Mouse (Mus musculus) liver (tissue): ENCODE results near the gene Lrrc9.

ENCODE experiments used
- DNase-seq: peaks from one replicate; pipeline ENCODE4 v3.0.0-alpha.2; 2020; ENCODE audit warnings: mixed read lengths

Lrrc9 gene

GRCm38 (mm10) chr12:72441839-72442576 lies at the start of gene Lrrc9:
TSS of gene Lrrc9 (plus strand) at chr12:72441866.
- peak; percentile 71 for DNase-seq

GRCm38 (mm10) chr12:72393046-72393805 lies 48.4 kb upstream of the Lrrc9 start:
- DNase-seq: no peak

- DNase-seq: no peak
Observed at GRCm38 (mm10) chr12:72405031-72405430, 36.6 kb upstream of the Lrrc9 start.

GRCm38 (mm10) chr12:72407146-72407545 lies 34.5 kb upstream of the Lrrc9 start:
- no peak for DNase-seq

GRCm38 (mm10) chr12:72407721-72408110 lies 34.0 kb upstream of the Lrrc9 start:
- no peak for DNase-seq

GRCm38 (mm10) chr12:72408111-72408891 lies 33.4 kb upstream of the Lrrc9 start:
- DNase-seq: peak; percentile 32

GRCm38 (mm10) chr12:72408954-72409353 lies 32.7 kb upstream of the Lrrc9 start, which contains the start of gene Rtn1:
TSS of gene Rtn1 (minus strand) at chr12:72409054.
- DNase-seq: no peak

GRCm38 (mm10) chr12:72417762-72418161 lies 23.9 kb upstream of the Lrrc9 start:
- DNase-seq: no peak

- DNase-seq: no peak
Observed at GRCm38 (mm10) chr12:72422681-72423080, 19.0 kb upstream of the Lrrc9 start.

GRCm38 (mm10) chr12:72427722-72428126 lies 13.9 kb upstream of the Lrrc9 start:
- peak; percentile 62 for DNase-seq

GRCm38 (mm10) chr12:72432209-72432608 lies 9.5 kb upstream of the Lrrc9 start:
- no peak for DNase-seq

- no peak for DNase-seq
Observed at GRCm38 (mm10) chr12:72433241-72433865, 8.3 kb upstream of the Lrrc9 start.

- DNase-seq: no peak
Observed at GRCm38 (mm10) chr12:72437676-72438341, 3.9 kb upstream of the Lrrc9 start.

GRCm38 (mm10) chr12:72438961-72439480 lies 2.6 kb upstream of the Lrrc9 start:
- DNase-seq: no peak

GRCm38 (mm10) chr12:72453941-72454340 lies 12.3 kb downstream of the Lrrc9 start:
- no peak for DNase-seq

GRCm38 (mm10) chr12:72461191-72461893 lies 19.7 kb downstream of the Lrrc9 start:
- DNase-seq: no peak

GRCm38 (mm10) chr12:72461894-72462530 lies 20.3 kb downstream of the Lrrc9 start:
- peak; percentile 61 for DNase-seq

- DNase-seq: no peak
Observed at GRCm38 (mm10) chr12:72465826-72466501, 24.3 kb downstream of the Lrrc9 start.

- DNase-seq: no peak
Observed at GRCm38 (mm10) chr12:72467269-72467668, 25.6 kb downstream of the Lrrc9 start.

GRCm38 (mm10) chr12:72467789-72468188 lies 26.1 kb downstream of the Lrrc9 start:
- no peak for DNase-seq
